In genomic region chr5:117757696-117758482, GRCm38 (mm10) we compare ENCODE assay signal across 23 mouse cellular contexts. TPM values are rescaled to one million over a fixed set of nuclear protein-coding genes. Genes with fewer than 3 reads are reported as not detected.
A peak's percentile ranks its signal among the peaks of the same experiment; 100 is the strongest.
DNase-seq lines count a peak whose midpoint lies in the region; ATAC-seq and TF ChIP-seq lines count a peak whose summit lies in the region.
"Had no signal": no experiment of that assay in that cellular context is flagged by ENCODE, and none has a peak within 500 bp of the region (broad histone marks: within the 10 kb centered on the region; RNA-seq: fewer than 3 reads in every experiment).

No protein-coding gene starts in this region.

- peaks cover 12% of the 10 kb centered on the region; the same call in 1 of the 2 replicates for H3K9me3 ChIP-seq in forebrain, embryonic 10.5 days
- no peaks in the 10 kb centered on the region for H3K9me3 ChIP-seq in forebrain, postnatal 0 days (ENCODE audit: low read length)
- H3K9me3 ChIP-seq: embryonic facial prominence, embryonic 15.5 days had no signal

- peaks cover 24% of the 10 kb centered on the region for H3K4me1 ChIP-seq in forebrain, embryonic 10.5 days
- no peaks in the 10 kb centered on the region for H3K4me1 ChIP-seq in forebrain, postnatal 0 days (ENCODE audit: insufficient read depth)
- H3K4me1 ChIP-seq: embryonic facial prominence, embryonic 15.5 days; limb, embryonic 12.5 days; liver, embryonic 12.5 days; neural tube, embryonic 13.5 days had no signal

- no peak overlapping the region for H3K9ac ChIP-seq in forebrain, postnatal 0 days
- H3K9ac ChIP-seq: embryonic facial prominence, embryonic 15.5 days; limb, embryonic 12.5 days; liver, embryonic 12.5 days; lung, embryonic 14.5 days; neural tube, embryonic 13.5 days had no signal

- peak; percentile 46 for DNase-seq in embryo, embryonic 10 days (ENCODE audit: low spot score)
- DNase-seq in embryo, embryonic 9.5 days (ENCODE audit: extremely low spot score) = no peak
- peak; percentile 10 for DNase-seq in brain, adult 2 months (ENCODE audit: low read depth, low spot score)
- peak; percentile 75 for DNase-seq in forebrain, embryonic 10.5 days (ENCODE audit: extremely low spot score, low spot score)
- peak; percentile 16 for DNase-seq in forebrain, postnatal 0 days
- DNase-seq in adrenal gland, postnatal 4 days (ENCODE audit: low spot score in 2 of 2) = no peak
- DNase-seq in thymus, postnatal 0 days (ENCODE audit: low spot score) = no peak
- DNase-seq: adrenal gland, postnatal 10 days; cerebellum, adult 11-12 months; kidney, adult 2 months; kidney, postnatal 25 days; layer of hippocampus, adult 9-11 months; lung, embryonic 14.5 days; lung, postnatal 36 days; thymus, postnatal 25 days had no signal

- no peak overlapping the region for H3K4me2 ChIP-seq in forebrain, postnatal 0 days (ENCODE audit: low read depth)
- H3K4me2 ChIP-seq: embryonic facial prominence, embryonic 15.5 days; limb, embryonic 12.5 days; liver, embryonic 12.5 days; lung, embryonic 14.5 days; neural tube, embryonic 13.5 days had no signal

- ATAC-seq in forebrain, postnatal 0 days = no peak
- ATAC-seq: activated CD4-positive, CD25-positive, alpha-beta regulatory T cell, adult 4 months; liver, embryonic 12.5 days had no signal

- WGBS in forebrain, embryonic 10.5 days = 19% methylated on average over 12 of the region's 12 CpGs
- WGBS in forebrain, postnatal 0 days = 7% methylated on average over 12 of the region's 12 CpGs

- no peak overlapping the region for H3K4me3 ChIP-seq in forebrain, embryonic 10.5 days
- H3K4me3 ChIP-seq in forebrain, postnatal 0 days (ENCODE audit: low read depth, low read length) = no peak overlapping the region
- H3K4me3 ChIP-seq: embryonic facial prominence, embryonic 15.5 days; left cerebral cortex, adult 2 months; limb, embryonic 12.5 days; liver, embryonic 12.5 days; neural tube, embryonic 13.5 days had no signal

- H3K27ac ChIP-seq in forebrain, embryonic 10.5 days = peak overlapping the region; percentile 83
- no peak overlapping the region for H3K27ac ChIP-seq in forebrain, postnatal 0 days (ENCODE audit: low read depth, low read length)
- H3K27ac ChIP-seq: embryonic facial prominence, embryonic 15.5 days; left cerebral cortex, adult 2 months; limb, embryonic 12.5 days; liver, embryonic 12.5 days; neural tube, embryonic 13.5 days had no signal

- no peak for TF ChIP-seq CTCF in forebrain, postnatal 0 days (IDR thresholded peaks at IDR 0.05; ENCODE audit: low read depth)

- H3K27me3 ChIP-seq in forebrain, embryonic 10.5 days (ENCODE audit: poor library complexity, severe bottlenecking) = no peaks in the 10 kb centered on the region
- no peaks in the 10 kb centered on the region for H3K27me3 ChIP-seq in forebrain, postnatal 0 days (ENCODE audit: insufficient read depth, low read length)
- H3K27me3 ChIP-seq: embryonic facial prominence, embryonic 15.5 days; limb, embryonic 12.5 days; liver, embryonic 12.5 days; neural tube, embryonic 13.5 days had no signal

- no peaks in the 10 kb centered on the region for H3K36me3 ChIP-seq in forebrain, embryonic 10.5 days (replicated peaks)
- peaks cover 2% of the 10 kb centered on the region; the same call in 1 of the 2 replicates for H3K36me3 ChIP-seq in forebrain, postnatal 0 days (ENCODE audit: insufficient read depth)
- H3K36me3 ChIP-seq: embryonic facial prominence, embryonic 15.5 days; G1E; limb, embryonic 12.5 days; liver, embryonic 12.5 days had no signal

RNA-seq across cellular contexts. Expression of gene Nos1, which starts 22.9 kb away (rescaled TPM):
- polyA plus RNA-seq in forebrain, embryonic 10.5 days (2016; fragmentation: Nextera tagmentation; extraction: Ambion mirVana) = 0.07 and 0.09 TPM in 2 replicates
- total RNA-seq in forebrain, postnatal 0 days (2014; rRNA removed) = 16.9 and 18.1 TPM in 2 replicates
- 3.8 and 4.1 TPM in 2 replicates for polyA plus RNA-seq in forebrain, postnatal 0 days (2015; fragmentation: Nextera tagmentation; extraction: Ambion mirVana)
- 1 to 10 TPM; 1.1 to 1.3 TPM for total RNA-seq in adrenal gland, postnatal 4 days (2021)
- polyA plus RNA-seq in thymus, postnatal 0 days (2015; fragmentation: Nextera tagmentation; extraction: Ambion mirVana) = 0.05 and 0.10 TPM in 2 replicates
- total RNA-seq: megakaryocyte-erythroid progenitor cell, adult 5-6 weeks had no signal
- polyA plus RNA-seq: G1E had no signal

Comparison
In these comparisons a context has a peak if more than half of its experiments do, and no peak if none do; other contexts are left out.
1. DNase-seq: peak in embryo, embryonic 10 days (single experiment), brain, adult 2 months (single experiment), forebrain, embryonic 10.5 days (single experiment) and forebrain, postnatal 0 days (single experiment); none in embryo, embryonic 9.5 days (single experiment), adrenal gland, postnatal 4 days (0 of 2) and thymus, postnatal 0 days (single experiment).